Mouse (Mus musculus): ENCODE results near the gene Rnasel. TPM values are rescaled to one million over a fixed set of nuclear protein-coding genes. Genes with fewer than 3 reads are reported as not detected.

Rnasel gene
- polyA plus RNA-seq, 1 experiment from 2014 or later, result 42.7 TPM

GRCm38 (mm10) chr1:153730671-153731070 lies 18.6 kb upstream of the Rnasel start:
- H3K4me1 ChIP-seq (replicated peaks; ENCODE audit: control insufficient read depth, insufficient read depth, low read length), result peaks cover 11% of the 10 kb centered on the region
- no peak for ATAC-seq
- H3K27me3 ChIP-seq (replicated peaks; ENCODE audit: control insufficient read depth, insufficient read depth, low read length), result no peaks in the 10 kb centered on the region
- H3K4me3 ChIP-seq (replicated peaks; ENCODE audit: low read length), result no peak overlapping the region
- no peaks in the 10 kb centered on the region for H3K9me3 ChIP-seq (ENCODE audit: control insufficient read depth, low read length)
- no peak overlapping the region for H3K4me2 ChIP-seq (ENCODE audit: low read length)
- no peak overlapping the region for H3K27ac ChIP-seq (ENCODE audit: low read length)
- no peaks in the 10 kb centered on the region for H3K36me3 ChIP-seq (ENCODE audit: control insufficient read depth, insufficient read depth)
- no peak overlapping the region for H3K9ac ChIP-seq (replicated peaks; ENCODE audit: low read depth, low read length)
- 42% methylated on average over 3 of the region's 3 CpGs for WGBS

- WGBS, result 28% methylated on average over 9 of the region's 9 CpGs
- ATAC-seq, result no peak
Measured at GRCm38 (mm10) chr1:153733181-153733580, 16.0 kb upstream of the Rnasel start.

GRCm38 (mm10) chr1:153734866-153735265 lies 14.4 kb upstream of the Rnasel start:
- H3K4me2 ChIP-seq (ENCODE audit: low read length), result no peak overlapping the region
- H3K9ac ChIP-seq (replicated peaks; ENCODE audit: low read depth, low read length), result no peak overlapping the region
- no peak overlapping the region for H3K4me3 ChIP-seq (replicated peaks; ENCODE audit: low read length)
- H3K4me1 ChIP-seq (replicated peaks; ENCODE audit: control insufficient read depth, insufficient read depth, low read length), result peaks cover 13% of the 10 kb centered on the region
- no peaks in the 10 kb centered on the region for H3K36me3 ChIP-seq (ENCODE audit: control insufficient read depth, insufficient read depth)
- no peak overlapping the region for H3K27ac ChIP-seq (ENCODE audit: low read length)
- 89% methylated on average over 4 of the region's 4 CpGs for WGBS
- no peaks in the 10 kb centered on the region for H3K9me3 ChIP-seq (ENCODE audit: control insufficient read depth, low read length)
- no peak for ATAC-seq
- H3K27me3 ChIP-seq (replicated peaks; ENCODE audit: control insufficient read depth, insufficient read depth, low read length), result no peaks in the 10 kb centered on the region

More at GRCm38 (mm10) chr1:153733181-153733580, 16.0 kb upstream of the Rnasel start:
- H3K9ac ChIP-seq (replicated peaks; ENCODE audit: low read depth, low read length), result no peak overlapping the region
- H3K4me3 ChIP-seq (replicated peaks; ENCODE audit: low read length), result no peak overlapping the region
- peaks cover 9% of the 10 kb centered on the region for H3K4me1 ChIP-seq (replicated peaks; ENCODE audit: control insufficient read depth, insufficient read depth, low read length)
- H3K27ac ChIP-seq (ENCODE audit: low read length), result no peak overlapping the region
- no peaks in the 10 kb centered on the region for H3K36me3 ChIP-seq (ENCODE audit: control insufficient read depth, insufficient read depth)
- no peaks in the 10 kb centered on the region for H3K27me3 ChIP-seq (replicated peaks; ENCODE audit: control insufficient read depth, insufficient read depth, low read length)
- H3K9me3 ChIP-seq (ENCODE audit: control insufficient read depth, low read length), result no peaks in the 10 kb centered on the region
- H3K4me2 ChIP-seq (ENCODE audit: low read length), result no peak overlapping the region

GRCm38 (mm10) chr1:153736096-153736495 lies 13.1 kb upstream of the Rnasel start:
- H3K4me3 ChIP-seq (replicated peaks; ENCODE audit: low read length), result no peak overlapping the region
- no peak for ATAC-seq
- no peak overlapping the region for H3K9ac ChIP-seq (replicated peaks; ENCODE audit: low read depth, low read length)
- 76% methylated on average over 6 of the region's 6 CpGs for WGBS
- H3K9me3 ChIP-seq (ENCODE audit: control insufficient read depth, low read length), result no peaks in the 10 kb centered on the region
- no peaks in the 10 kb centered on the region for H3K36me3 ChIP-seq (ENCODE audit: control insufficient read depth, insufficient read depth)
- H3K4me2 ChIP-seq (ENCODE audit: low read length), result no peak overlapping the region
- no peak overlapping the region for H3K27ac ChIP-seq (ENCODE audit: low read length)
- no peaks in the 10 kb centered on the region for H3K27me3 ChIP-seq (replicated peaks; ENCODE audit: control insufficient read depth, insufficient read depth, low read length)
- peaks cover 20% of the 10 kb centered on the region for H3K4me1 ChIP-seq (replicated peaks; ENCODE audit: control insufficient read depth, insufficient read depth, low read length)

- H3K4me2 ChIP-seq (ENCODE audit: low read length), result no peak overlapping the region
- peak; percentile 34; the same call in 1 of the 2 replicates for ATAC-seq
- H3K9ac ChIP-seq (replicated peaks; ENCODE audit: low read depth, low read length), result no peak overlapping the region
- 28% methylated on average over 9 of the region's 9 CpGs for WGBS
- H3K27ac ChIP-seq (ENCODE audit: low read length), result 0 out of 2 replicates have a peak overlapping the region, but pooled peaks have one; percentile 34
- H3K9me3 ChIP-seq (ENCODE audit: control insufficient read depth, low read length), result no peaks in the 10 kb centered on the region
- H3K27me3 ChIP-seq (replicated peaks; ENCODE audit: control insufficient read depth, insufficient read depth, low read length), result no peaks in the 10 kb centered on the region
- H3K4me1 ChIP-seq (replicated peaks; ENCODE audit: control insufficient read depth, insufficient read depth, low read length), result peaks cover 30% of the 10 kb centered on the region
- H3K36me3 ChIP-seq (ENCODE audit: control insufficient read depth, insufficient read depth), result no peaks in the 10 kb centered on the region
- no peak overlapping the region for H3K4me3 ChIP-seq (replicated peaks; ENCODE audit: low read length)
Measured at GRCm38 (mm10) chr1:153737101-153738085, 11.8 kb upstream of the Rnasel start.

- WGBS, result 12% methylated on average over 13 of the region's 13 CpGs
- Histone ChIP-seq H3K4me2 (ENCODE audit: low read length) (peak overlapping the region; percentile 70), H3K9me3 (ENCODE audit: control insufficient read depth, low read length) (no peaks in the 10 kb centered on the region), H3K27me3 (replicated peaks; ENCODE audit: control insufficient read depth, insufficient read depth, low read length) (no peaks in the 10 kb centered on the region), H3K4me1 (replicated peaks; ENCODE audit: control insufficient read depth, insufficient read depth, low read length) (peaks cover 32% of the 10 kb centered on the region), H3K36me3 (ENCODE audit: control insufficient read depth, insufficient read depth) (no peaks in the 10 kb centered on the region), H3K4me3 (replicated peaks; ENCODE audit: low read length) (peak overlapping the region; percentile 53), H3K27ac (ENCODE audit: low read length) (no peak overlapping the region), H3K9ac (replicated peaks; ENCODE audit: low read depth, low read length) (no peak overlapping the region)
- no peak for ATAC-seq
Measured at GRCm38 (mm10) chr1:153739437-153740015, 9.7 kb upstream of the Rnasel start.

GRCm38 (mm10) chr1:153740145-153740544 lies 9.1 kb upstream of the Rnasel start, which contains the start of gene Rgs16:
Gene Rgs16 (plus strand): TSS chr1:153740349.
- Histone ChIP-seq H3K9ac (replicated peaks; ENCODE audit: low read depth, low read length) (peak within 1 kb of the TSS; percentile 56), H3K4me2 (ENCODE audit: low read length) (peak within 1 kb of the TSS; percentile 70), H3K4me3 (replicated peaks; ENCODE audit: low read length) (peak within 1 kb of the TSS; percentile 53), H3K27ac (ENCODE audit: low read length) (no peak within 1 kb of the TSS), H3K36me3 (ENCODE audit: control insufficient read depth, insufficient read depth) (no peaks in the 10 kb centered on the region), H3K4me1 (replicated peaks; ENCODE audit: control insufficient read depth, insufficient read depth, low read length) (peaks cover 32% of the 10 kb centered on the region), H3K9me3 (ENCODE audit: control insufficient read depth, low read length) (no peaks in the 10 kb centered on the region), H3K27me3 (replicated peaks; ENCODE audit: control insufficient read depth, insufficient read depth, low read length) (no peaks in the 10 kb centered on the region)
- peak; percentile 83 for ATAC-seq
- under 1% methylated on average over 28 of the region's 28 CpGs for WGBS

GRCm38 (mm10) chr1:153740775-153741400 lies 8.3 kb upstream of the Rnasel start:
- peak overlapping the region; percentile 70 for H3K4me2 ChIP-seq (ENCODE audit: low read length)
- H3K36me3 ChIP-seq (ENCODE audit: control insufficient read depth, insufficient read depth), result no peaks in the 10 kb centered on the region
- 24% methylated on average over 12 of the region's 12 CpGs for WGBS
- H3K27me3 ChIP-seq (replicated peaks; ENCODE audit: control insufficient read depth, insufficient read depth, low read length), result no peaks in the 10 kb centered on the region
- H3K9me3 ChIP-seq (ENCODE audit: control insufficient read depth, low read length), result no peaks in the 10 kb centered on the region
- H3K27ac ChIP-seq (ENCODE audit: low read length), result no peak overlapping the region
- H3K4me1 ChIP-seq (replicated peaks; ENCODE audit: control insufficient read depth, insufficient read depth, low read length), result peaks cover 32% of the 10 kb centered on the region
- peak overlapping the region; percentile 56 for H3K9ac ChIP-seq (replicated peaks; ENCODE audit: low read depth, low read length)
- ATAC-seq, result no peak
- peak overlapping the region; percentile 53 for H3K4me3 ChIP-seq (replicated peaks; ENCODE audit: low read length)

All from forebrain, embryonic 16.5 days (tissue).